Mouse (Mus musculus) C2C12 (cell line): ENCODE measurements at regions not wholly inside any gene's neighbourhood (a gene's known extent, or its start where the extent isn't known, plus 50 kb on each side); places are given as distances from the start of the nearest gene placed in this dataset.

Source experiments
- CTCF ChIP-seq: IDR thresholded peaks from one replicate; pipeline ENCODE4 v1.5.1; 2011; ENCODE audit not compliant: control insufficient read depth, insufficient read depth, insufficient read length
- FOSL1 ChIP-seq: IDR thresholded peaks from one replicate; pipeline ENCODE4 v1.8.0; 2011; ENCODE audit warnings: mild to moderate bottlenecking, low read length; ENCODE audit not compliant: poor library complexity, insufficient read depth, severe bottlenecking
- MAX ChIP-seq: IDR thresholded peaks from one replicate; pipeline ENCODE4 v1.6.1; 2011; ENCODE audit warnings: mild to moderate bottlenecking, control low read depth

- TF ChIP-seq FOSL1 = no peak
- no peak for TF ChIP-seq MAX
- no peak for TF ChIP-seq CTCF
Measured at GRCm38 (mm10) chr10:19463800-19464199, 107.5 kb downstream of the Olig3 start.
